Mouse (Mus musculus) heart, adult 2 months (tissue): ENCODE measurements around the gene Mfn2. TPM values are rescaled to one million over a fixed set of nuclear protein-coding genes. Genes with fewer than 3 reads are reported as not detected.

Experiments
- DNase-seq, 2 experiments: peaks; one replicate each; pipeline ENCODE4 v3.0.0; 2021
- H3K27ac ChIP-seq: fragments of 200-600 bp; 2 replicates; pipeline ENCODE4 v1.8.1; 2022
- H3K27me3 ChIP-seq: fragments of 200-500 bp; 2 replicates; pipeline ENCODE4 v1.6.1; 2012; ENCODE audit warnings: mild to moderate bottlenecking, low read length, inconsistent platforms, mixed read lengths; ENCODE audit not compliant: control insufficient read depth, insufficient read depth
- H3K36me3 ChIP-seq: fragments of 200-500 bp; 2 replicates; pipeline ENCODE4 v1.6.1; 2012; ENCODE audit warnings: low read length, inconsistent platforms; ENCODE audit not compliant: control insufficient read depth, insufficient read depth
- H3K4me1 ChIP-seq: fragments of 200-500 bp; 2 replicates; pipeline ENCODE4 v1.6.1; 2011; ENCODE audit warnings: low read length; ENCODE audit not compliant: control insufficient read depth, insufficient read depth
- H3K4me3 ChIP-seq: fragments of 200-600 bp; 2 replicates; pipeline ENCODE4 v1.8.1; 2022
- H3K79me2 ChIP-seq: fragments of 200-500 bp; replicated peaks from 2 replicates; pipeline ENCODE4 v1.6.1; 2012; ENCODE audit warnings: mild to moderate bottlenecking, inconsistent platforms, low read length, moderate library complexity, mixed read lengths; ENCODE audit not compliant: control insufficient read depth, insufficient read depth
- H3K9ac ChIP-seq: fragments of 200-500 bp; 2 replicates; pipeline ENCODE4 v1.6.1; 2012; ENCODE audit warnings: low read depth, mild to moderate bottlenecking, control low read depth, inconsistent platforms, low read length, mixed read lengths
- CTCF ChIP-seq: fragments of 200-600 bp; IDR thresholded peaks from 2 replicates; pipeline ENCODE4 v1.8.1; 2022; ENCODE audit warnings: antibody characterized with exemption, mild to moderate bottlenecking, moderate library complexity
- EP300 ChIP-seq: fragments of 200-500 bp; IDR thresholded peaks from 2 replicates; pipeline ENCODE4 v1.6.1; 2011; ENCODE audit warnings: low read depth, low read length, control low read depth; ENCODE audit not compliant: insufficient read depth
- POLR2A ChIP-seq: fragments of 200-500 bp; IDR thresholded peaks from 2 replicates; pipeline ENCODE4 v1.6.1; 2011; ENCODE audit warnings: mild to moderate bottlenecking, low read depth, low read length, control low read depth; ENCODE audit not compliant: insufficient read depth
- WGBS: fragments of 180-500 bp; shearing (Covaris S2); methylation state at CpG from one replicate; pipeline ENCODE4 v1.1.7; 2018; 5-methylcytosine and 5-hydroxymethylcytosine counted together
- intact Hi-C: fragments of 180-260 bp; cut with DNase I; formaldehyde crosslinking; loops from one replicate; pipeline ENCODE4 v1.15.1; 2025
- polyA plus RNA-seq: library from polyadenylated mRNA; depleted of rRNA; stranded (reverse); fragments of >200 nt; gene quantifications from 2 replicates; pipeline ENCODE4 v1.2.3, GENCODE M21; 2012
- total RNA-seq, 2 experiments: library from RNA; stranded (reverse); gene quantifications; 2 replicates each; pipeline ENCODE4 v1.2.3; 2021

Mfn2 gene
- total and polyA plus RNA-seq, 3 experiments: 395 to 697 (median 626) TPM

GRCm38 (mm10) chr4:147896411-147896810, 8.1 kb downstream of the Mfn2 start:
- no peak overlapping the region for H3K9ac ChIP-seq

DNA sequence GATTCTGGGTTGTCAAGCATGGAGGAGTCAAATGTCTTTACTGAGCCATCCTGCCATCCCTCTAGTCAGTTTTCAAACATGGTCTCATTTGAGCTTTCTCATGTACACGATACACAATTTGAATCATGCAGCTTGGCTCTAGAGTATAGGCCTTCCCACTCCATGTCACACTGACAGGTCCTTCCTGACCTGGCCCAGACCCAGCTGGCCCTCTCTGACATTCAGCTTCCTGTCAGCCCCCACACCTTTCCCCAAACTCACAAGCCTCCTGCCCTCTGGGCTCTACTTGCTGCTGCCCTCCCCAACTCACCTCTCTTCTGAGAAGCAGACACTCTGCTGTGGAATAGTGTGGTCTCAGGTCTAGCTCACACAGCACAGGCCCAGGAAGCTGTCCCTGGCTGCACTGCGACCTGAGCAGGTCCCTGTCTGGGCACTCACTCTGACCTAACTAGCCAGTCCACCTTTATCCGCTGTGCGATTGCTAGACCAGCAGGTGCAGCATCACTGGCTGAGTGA, 8.6 kb downstream of the Mfn2 start:
- Histone ChIP-seq H3K27me3 (no peaks in the 10 kb centered on the region), H3K79me2 (peaks cover 2% of the 10 kb centered on the region; the same call in 1 of the 2 replicates), H3K27ac (peak overlapping the region; percentile 97), H3K36me3 (peaks cover 56% of the 10 kb centered on the region), H3K4me1 (peaks cover 19% of the 10 kb centered on the region), H3K4me3 (no peak overlapping the region), H3K9ac (peak overlapping the region; percentile 9)
- 39% methylated on average over 4 of the region's 4 CpGs for WGBS
- DNase-seq: no peak
- no peak for TF ChIP-seq CTCF
- TF ChIP-seq EP300: no peak
- no peak for TF ChIP-seq POLR2A
- intact Hi-C loops: no loop called here

More at GRCm38 (mm10) chr4:147896411-147896810, 8.1 kb downstream of the Mfn2 start:
- TF ChIP-seq POLR2A (0 out of 2 replicates have a peak, but pooled peaks have one; percentile 31), EP300 (peak; percentile 76; the same call in 1 of the 2 replicates), CTCF (no peak)
- 11% methylated on average over 1 of the region's 1 CpGs for WGBS
- H3K27ac ChIP-seq: peak overlapping the region; percentile 97
- peaks cover 20% of the 10 kb centered on the region for H3K4me1 ChIP-seq
- peaks cover 2% of the 10 kb centered on the region; the same call in 1 of the 2 replicates for H3K79me2 ChIP-seq
- no peak overlapping the region for H3K4me3 ChIP-seq
- peak in 1 of 2 experiments; percentile 58 for DNase-seq
- intact Hi-C loops: no loop called here
- peaks cover 57% of the 10 kb centered on the region for H3K36me3 ChIP-seq
- H3K27me3 ChIP-seq: no peaks in the 10 kb centered on the region

GRCm38 (mm10) chr4:147890341-147890740, 14.2 kb downstream of the Mfn2 start:
- peaks cover 2% of the 10 kb centered on the region; the same call in 1 of the 2 replicates for H3K79me2 ChIP-seq
- H3K9ac ChIP-seq: no peak overlapping the region
- 71% methylated on average over 6 of the region's 6 CpGs for WGBS
- peaks cover 32% of the 10 kb centered on the region for H3K36me3 ChIP-seq
- peak overlapping the region; percentile 65 for H3K27ac ChIP-seq
- peaks cover 5% of the 10 kb centered on the region; the same call in 1 of the 2 replicates for H3K4me1 ChIP-seq
- no peak overlapping the region for H3K4me3 ChIP-seq
- peak in 1 of 2 experiments; percentile 37 for DNase-seq
- H3K27me3 ChIP-seq: no peaks in the 10 kb centered on the region
- intact Hi-C loops: no loop called here
- no peak; the same call in 1 of the 2 replicates for TF ChIP-seq EP300
- no peak for TF ChIP-seq CTCF
- no peak for TF ChIP-seq POLR2A

- no peaks in the 10 kb centered on the region for H3K27me3 ChIP-seq
- intact Hi-C loops: no loop called here
Observed at GRCm38 (mm10) chr4:147888237-147888636, 16.3 kb downstream of the Mfn2 start.

GRCm38 (mm10) chr4:147887277-147887676, 17.2 kb downstream of the Mfn2 start:
- Histone ChIP-seq H3K27ac (no peak overlapping the region), H3K9ac (no peak overlapping the region), H3K36me3 (peaks cover 19% of the 10 kb centered on the region), H3K27me3 (no peaks in the 10 kb centered on the region), H3K79me2 (no peaks in the 10 kb centered on the region), H3K4me3 (no peak overlapping the region), H3K4me1 (peaks cover 4% of the 10 kb centered on the region; the same call in 1 of the 2 replicates)
- whole genome bisulfite sequencing: 88% methylated on average over 7 of the region's 7 CpGs
- no peak for DNase-seq
- intact Hi-C loops: no loop called here
- no peak for TF ChIP-seq EP300
- TF ChIP-seq CTCF: no peak
- no peak for TF ChIP-seq POLR2A

More at GRCm38 (mm10) chr4:147888237-147888636, 16.3 kb downstream of the Mfn2 start:
- no peak for TF ChIP-seq EP300
- TF ChIP-seq CTCF: no peak
- TF ChIP-seq POLR2A: no peak
- no peak overlapping the region for H3K4me3 ChIP-seq
- peaks cover 19% of the 10 kb centered on the region for H3K36me3 ChIP-seq
- peaks cover 4% of the 10 kb centered on the region; the same call in 1 of the 2 replicates for H3K4me1 ChIP-seq
- no peak overlapping the region for H3K27ac ChIP-seq
- no peak for DNase-seq
- no peak overlapping the region for H3K9ac ChIP-seq
- peaks cover 2% of the 10 kb centered on the region; the same call in 1 of the 2 replicates for H3K79me2 ChIP-seq
- 61% methylated on average over 4 of the region's 4 CpGs for WGBS

- Histone ChIP-seq H3K4me1 (peaks cover 4% of the 10 kb centered on the region; the same call in 1 of the 2 replicates), H3K79me2 (no peaks in the 10 kb centered on the region), H3K36me3 (peaks cover 10% of the 10 kb centered on the region), H3K27ac (no peak overlapping the region), H3K9ac (no peak overlapping the region), H3K27me3 (no peaks in the 10 kb centered on the region), H3K4me3 (no peak overlapping the region)
- DNase-seq: no peak
- 91% methylated on average over 12 of the region's 12 CpGs for WGBS
- intact Hi-C loops: no loop called here
- TF ChIP-seq CTCF: no peak
- no peak for TF ChIP-seq EP300
- no peak for TF ChIP-seq POLR2A
Observed at GRCm38 (mm10) chr4:147886158-147886557, 18.3 kb downstream of the Mfn2 start.
